Mouse (Mus musculus): Measurements from ENCODE around the gene Hdac1. TPM values are rescaled to one million over a fixed set of nuclear protein-coding genes. Genes with fewer than 3 reads are reported as not detected.
A peak's percentile ranks its signal among the peaks of the same experiment; 100 is the strongest.
"Not testable (repeated sequence)": the region's sequence is repeated elsewhere in the genome, so short reads cannot be mapped to it uniquely, and the experiment has no call there.

The Hdac1 gene
- polyA plus RNA-seq, 1 experiment from 2014 or later = 76.0 TPM

GRCm38 (mm10) chr4:129565139-129565538 is 22.6 kb upstream of the Hdac1 start:
- Histone ChIP-seq H3K27me3 (ENCODE audit: control insufficient read depth, insufficient read depth, low read length) (no peaks in the 10 kb centered on the region), H3K9ac (no peak overlapping the region), H3K36me3 (replicated peaks; ENCODE audit: control insufficient read depth, insufficient read depth) (no peaks in the 10 kb centered on the region), H3K4me1 (replicated peaks; ENCODE audit: control insufficient read depth, insufficient read depth, low read length) (no peaks in the 10 kb centered on the region), H3K4me2 (replicated peaks) (no peak overlapping the region), H3K4me3 (replicated peaks; ENCODE audit: low read length) (no peak overlapping the region), H3K27ac (no peak overlapping the region), H3K9me3 (ENCODE audit: control insufficient read depth, low read length) (no peaks in the 10 kb centered on the region)
- no peak for ATAC-seq (ENCODE audit: low FRiP score)
- WGBS = 85% methylated on average over 6 of the region's 6 CpGs
- DNase-seq (ENCODE audit: low spot score) = no peak

- WGBS = 70% methylated on average over 8 of the region's 8 CpGs
- DNase-seq (ENCODE audit: low spot score) (no peak), ATAC-seq (ENCODE audit: low FRiP score) (no peak)
- Histone ChIP-seq H3K36me3 (replicated peaks; ENCODE audit: control insufficient read depth, insufficient read depth) (no peaks in the 10 kb centered on the region), H3K4me1 (replicated peaks; ENCODE audit: control insufficient read depth, insufficient read depth, low read length) (no peaks in the 10 kb centered on the region), H3K27ac (no peak overlapping the region), H3K27me3 (ENCODE audit: control insufficient read depth, insufficient read depth, low read length) (no peaks in the 10 kb centered on the region), H3K4me2 (replicated peaks) (no peak overlapping the region), H3K9me3 (ENCODE audit: control insufficient read depth, low read length) (no peaks in the 10 kb centered on the region), H3K9ac (no peak overlapping the region), H3K4me3 (replicated peaks; ENCODE audit: low read length) (no peak overlapping the region)
Measured at GRCm38 (mm10) chr4:129563718-129564117, 21.2 kb upstream of the Hdac1 start.

GRCm38 (mm10) chr4:129561184-129561583 is 18.7 kb upstream of the Hdac1 start:
- H3K36me3 ChIP-seq (replicated peaks; ENCODE audit: control insufficient read depth, insufficient read depth) = no peaks in the 10 kb centered on the region
- no peak overlapping the region for H3K9ac ChIP-seq
- WGBS = 91% methylated on average over 5 of the region's 5 CpGs
- DNase-seq (ENCODE audit: low spot score) (no peak), ATAC-seq (ENCODE audit: low FRiP score) (no peak)
- no peak overlapping the region for H3K4me2 ChIP-seq (replicated peaks)
- H3K9me3 ChIP-seq (ENCODE audit: control insufficient read depth, low read length) = no peaks in the 10 kb centered on the region
- H3K27me3 ChIP-seq (ENCODE audit: control insufficient read depth, insufficient read depth, low read length) = no peaks in the 10 kb centered on the region
- peaks cover 6% of the 10 kb centered on the region for H3K4me1 ChIP-seq (replicated peaks; ENCODE audit: control insufficient read depth, insufficient read depth, low read length)
- H3K27ac ChIP-seq = no peak overlapping the region
- H3K4me3 ChIP-seq (replicated peaks; ENCODE audit: low read length) = no peak overlapping the region

- Histone ChIP-seq H3K4me3 (replicated peaks; ENCODE audit: low read length) (no peak overlapping the region), H3K9me3 (ENCODE audit: control insufficient read depth, low read length) (no peaks in the 10 kb centered on the region), H3K27me3 (ENCODE audit: control insufficient read depth, insufficient read depth, low read length) (no peaks in the 10 kb centered on the region), H3K27ac (no peak overlapping the region), H3K4me2 (replicated peaks) (no peak overlapping the region), H3K9ac (no peak overlapping the region), H3K4me1 (replicated peaks; ENCODE audit: control insufficient read depth, insufficient read depth, low read length) (peaks cover 15% of the 10 kb centered on the region), H3K36me3 (replicated peaks; ENCODE audit: control insufficient read depth, insufficient read depth) (no peaks in the 10 kb centered on the region)
- no peak for ATAC-seq (ENCODE audit: low FRiP score)
- no peak for DNase-seq (ENCODE audit: low spot score)
- 90% methylated on average over 12 of the region's 12 CpGs for WGBS
Measured at GRCm38 (mm10) chr4:129558321-129558955, 15.9 kb upstream of the Hdac1 start.

- H3K27me3 ChIP-seq (ENCODE audit: control insufficient read depth, insufficient read depth, low read length) = no peaks in the 10 kb centered on the region
- ATAC-seq (ENCODE audit: low FRiP score) (0 out of 2 replicates have a peak, but pooled peaks have one; percentile 35), DNase-seq (ENCODE audit: low spot score) (no peak)
- 84% methylated on average over 9 of the region's 9 CpGs for WGBS
- no peak overlapping the region for H3K9ac ChIP-seq
- H3K36me3 ChIP-seq (replicated peaks; ENCODE audit: control insufficient read depth, insufficient read depth) = no peaks in the 10 kb centered on the region
- H3K4me3 ChIP-seq (replicated peaks; ENCODE audit: low read length) = peak overlapping the region; percentile 46; the same call in 1 of the 2 replicates
- no peaks in the 10 kb centered on the region for H3K9me3 ChIP-seq (ENCODE audit: control insufficient read depth, low read length)
- H3K27ac ChIP-seq = no peak overlapping the region
- H3K4me2 ChIP-seq (replicated peaks) = peak overlapping the region; percentile 64
- H3K4me1 ChIP-seq (replicated peaks; ENCODE audit: control insufficient read depth, insufficient read depth, low read length) = peaks cover 15% of the 10 kb centered on the region
Measured at GRCm38 (mm10) chr4:129557256-129557808, 14.8 kb upstream of the Hdac1 start.

GRCm38 (mm10) chr4:129556532-129557223 is 14.2 kb upstream of the Hdac1 start:
- Histone ChIP-seq H3K4me1 (replicated peaks; ENCODE audit: control insufficient read depth, insufficient read depth, low read length) (peaks cover 15% of the 10 kb centered on the region), H3K27me3 (ENCODE audit: control insufficient read depth, insufficient read depth, low read length) (no peaks in the 10 kb centered on the region), H3K4me3 (replicated peaks; ENCODE audit: low read length) (peak overlapping the region; percentile 46), H3K27ac (peak overlapping the region; percentile 78), H3K9me3 (ENCODE audit: control insufficient read depth, low read length) (no peaks in the 10 kb centered on the region), H3K4me2 (replicated peaks) (peak overlapping the region; percentile 64), H3K9ac (peak overlapping the region; percentile 59), H3K36me3 (replicated peaks; ENCODE audit: control insufficient read depth, insufficient read depth) (no peaks in the 10 kb centered on the region)
- DNase-seq (ENCODE audit: low spot score) (peak; percentile 88), ATAC-seq (ENCODE audit: low FRiP score) (peak; percentile 82)
- WGBS = 9% methylated on average over 32 of the region's 33 CpGs

- Histone ChIP-seq H3K27me3 (ENCODE audit: control insufficient read depth, insufficient read depth, low read length) (no peaks in the 10 kb centered on the region), H3K9me3 (ENCODE audit: control insufficient read depth, low read length) (no peaks in the 10 kb centered on the region), H3K36me3 (replicated peaks; ENCODE audit: control insufficient read depth, insufficient read depth) (no peaks in the 10 kb centered on the region), H3K4me3 (replicated peaks; ENCODE audit: low read length) (peak overlapping the region; percentile 46), H3K9ac (peak overlapping the region; percentile 59), H3K27ac (peak overlapping the region; percentile 78), H3K4me1 (replicated peaks; ENCODE audit: control insufficient read depth, insufficient read depth, low read length) (peaks cover 15% of the 10 kb centered on the region), H3K4me2 (replicated peaks) (peak overlapping the region; percentile 64)
- peak; percentile 73 for ATAC-seq (ENCODE audit: low FRiP score)
- under 1% methylated on average over 24 of the region's 24 CpGs for WGBS
- no peak for DNase-seq (ENCODE audit: low spot score)
Measured at GRCm38 (mm10) chr4:129555862-129556531, 13.5 kb upstream of the Hdac1 start.

- Histone ChIP-seq H3K36me3 (replicated peaks; ENCODE audit: control insufficient read depth, insufficient read depth) (no peaks in the 10 kb centered on the region), H3K4me3 (replicated peaks; ENCODE audit: low read length) (peak overlapping the region; percentile 46), H3K4me1 (replicated peaks; ENCODE audit: control insufficient read depth, insufficient read depth, low read length) (peaks cover 15% of the 10 kb centered on the region), H3K4me2 (replicated peaks) (peak overlapping the region; percentile 64), H3K9ac (peak overlapping the region; percentile 59), H3K27me3 (ENCODE audit: control insufficient read depth, insufficient read depth, low read length) (no peaks in the 10 kb centered on the region), H3K9me3 (ENCODE audit: control insufficient read depth, low read length) (no peaks in the 10 kb centered on the region), H3K27ac (peak overlapping the region; percentile 78; the same call in 1 of the 2 replicates)
- 3% methylated on average over 16 of the region's 16 CpGs for WGBS
- peak; percentile 58 for DNase-seq (ENCODE audit: low spot score)
- ATAC-seq (ENCODE audit: low FRiP score) = no peak
Measured at GRCm38 (mm10) chr4:129555421-129555861, 12.9 kb upstream of the Hdac1 start.

- not testable (repeated sequence) for H3K4me3 ChIP-seq (replicated peaks; ENCODE audit: low read length); ATAC-seq (ENCODE audit: low FRiP score); DNase-seq (ENCODE audit: low spot score); H3K36me3 ChIP-seq (replicated peaks; ENCODE audit: control insufficient read depth, insufficient read depth); H3K9me3 ChIP-seq (ENCODE audit: control insufficient read depth, low read length); H3K9ac ChIP-seq; H3K27ac ChIP-seq; H3K27me3 ChIP-seq (ENCODE audit: control insufficient read depth, insufficient read depth, low read length)
- Histone ChIP-seq H3K4me2 (replicated peaks) (peak overlapping the region; percentile 64; the same call in 1 of the 2 replicates), H3K4me1 (replicated peaks; ENCODE audit: control insufficient read depth, insufficient read depth, low read length) (peaks cover 15% of the 10 kb centered on the region)
- 62% methylated on average over 6 of the region's 6 CpGs for WGBS
Measured at GRCm38 (mm10) chr4:129554512-129554911, 12.0 kb upstream of the Hdac1 start.
